Mouse (Mus musculus) testis, adult 2 months (tissue): ENCODE measurements around the gene Flt3.

Experiments used
- CTCF ChIP-seq: fragments of 200-500 bp; IDR thresholded peaks from 2 replicates; pipeline ENCODE4 v1.5.1; 2012; ENCODE audit warnings: low read depth, mild to moderate bottlenecking, inconsistent platforms, low read length, moderate library complexity; ENCODE audit not compliant: control insufficient read depth, insufficient read depth, insufficient replicate concordance
- POLR2A ChIP-seq: fragments of 200-500 bp; IDR thresholded peaks from 2 replicates; pipeline ENCODE4 v1.6.1; 2012; ENCODE audit warnings: low read depth, mild to moderate bottlenecking, inconsistent platforms, low read length, moderate library complexity; ENCODE audit not compliant: control insufficient read depth

GRCm38 (mm10) chr5:147441979-147442378 lies 41.7 kb upstream of the Flt3 start:
- TF ChIP-seq CTCF (no peak), POLR2A (no peak)
